Mouse (Mus musculus): ENCODE measurements around the gene Fgf15. TPM values are rescaled to one million over a fixed set of nuclear protein-coding genes. Genes with fewer than 3 reads are reported as not detected.
"Not testable (repeated sequence)": the region's sequence is repeated elsewhere in the genome, so short reads cannot be mapped to it uniquely, and the experiment has no call there.

Fgf15 gene
- total and polyA plus RNA-seq, 2 experiments from 2014 or later = 9.1 to 11.3 TPM

GRCm38 (mm10) chr7:144887672-144888071, 8.7 kb upstream of the Fgf15 start:
- H3K27ac ChIP-seq = no peak overlapping the region
- no peak overlapping the region for H3K4me3 ChIP-seq (ENCODE audit: low read length)
- no peaks in the 10 kb centered on the region for H3K9me3 ChIP-seq (ENCODE audit: low read length)
- no peak overlapping the region for H3K4me2 ChIP-seq (ENCODE audit: low read depth, low read length)
- no peaks in the 10 kb centered on the region for H3K27me3 ChIP-seq (ENCODE audit: insufficient read depth, low read length)
- WGBS = 86% methylated on average over 2 of the region's 2 CpGs
- DNase-seq (ENCODE audit: low spot score) (no peak), ATAC-seq (no peak)
- no peaks in the 10 kb centered on the region for H3K36me3 ChIP-seq (ENCODE audit: insufficient read depth, low read length)
- TF ChIP-seq CTCF (IDR thresholded peaks at IDR 0.05; ENCODE audit: low read depth) = no peak; the same call in 1 of the 2 replicates
- no peaks in the 10 kb centered on the region for H3K4me1 ChIP-seq (ENCODE audit: insufficient read depth, low read length)
- H3K9ac ChIP-seq (replicated peaks; ENCODE audit: low read length) = no peak overlapping the region

GRCm38 (mm10) chr7:144888564-144889299, 7.6 kb upstream of the Fgf15 start:
- H3K36me3 ChIP-seq (ENCODE audit: insufficient read depth, low read length) = no peaks in the 10 kb centered on the region
- H3K9ac ChIP-seq (replicated peaks; ENCODE audit: low read length) = no peak overlapping the region
- H3K27ac ChIP-seq = no peak overlapping the region
- H3K4me2 ChIP-seq (ENCODE audit: low read depth, low read length) = no peak overlapping the region
- 9% methylated on average over 18 of the region's 18 CpGs for WGBS
- no peak for DNase-seq (ENCODE audit: low spot score)
- no peak for TF ChIP-seq CTCF (IDR thresholded peaks at IDR 0.05; ENCODE audit: low read depth)
- H3K9me3 ChIP-seq (ENCODE audit: low read length) = no peaks in the 10 kb centered on the region
- H3K4me3 ChIP-seq (ENCODE audit: low read length) = no peak overlapping the region
- no peaks in the 10 kb centered on the region for H3K4me1 ChIP-seq (ENCODE audit: insufficient read depth, low read length)
- no peaks in the 10 kb centered on the region for H3K27me3 ChIP-seq (ENCODE audit: insufficient read depth, low read length)
- no peak for ATAC-seq

DNA sequence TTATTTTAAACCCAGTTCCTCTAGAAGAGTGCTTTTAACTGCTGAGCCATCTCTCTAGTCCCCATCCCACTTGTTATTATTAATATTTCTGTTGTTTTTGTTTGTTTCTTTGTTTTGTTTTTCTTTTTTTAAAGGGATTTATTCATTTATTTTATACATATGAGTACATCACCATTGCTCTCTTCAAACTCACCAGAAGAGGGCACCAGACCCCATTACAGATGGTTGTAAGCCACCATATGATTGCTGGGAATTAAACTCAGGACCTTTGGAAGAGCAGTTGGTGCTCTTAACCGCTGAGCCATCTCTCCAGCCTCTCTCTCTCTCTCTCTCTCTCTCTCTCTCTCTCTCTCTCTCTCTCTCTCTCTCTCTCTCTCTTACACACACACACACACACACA, 5.7 kb upstream of the Fgf15 start:
- not testable (repeated sequence) for H3K4me1 ChIP-seq (ENCODE audit: insufficient read depth, low read length); H3K9me3 ChIP-seq (ENCODE audit: low read length); H3K4me3 ChIP-seq (ENCODE audit: low read length); DNase-seq (ENCODE audit: low spot score); H3K9ac ChIP-seq (replicated peaks; ENCODE audit: low read length); H3K36me3 ChIP-seq (ENCODE audit: insufficient read depth, low read length); H3K27me3 ChIP-seq (ENCODE audit: insufficient read depth, low read length); ATAC-seq; H3K4me2 ChIP-seq (ENCODE audit: low read depth, low read length); H3K27ac ChIP-seq
- WGBS = 79% methylated on average over 1 of the region's 1 CpGs

GRCm38 (mm10) chr7:144891863-144892262, 4.5 kb upstream of the Fgf15 start:
- Histone ChIP-seq H3K27me3 (ENCODE audit: insufficient read depth, low read length) (peaks cover 11% of the 10 kb centered on the region; the same call in 1 of the 2 replicates), H3K4me3 (ENCODE audit: low read length) (no peak overlapping the region), H3K9me3 (ENCODE audit: low read length) (no peaks in the 10 kb centered on the region), H3K4me2 (ENCODE audit: low read depth, low read length) (no peak overlapping the region), H3K36me3 (ENCODE audit: insufficient read depth, low read length) (no peaks in the 10 kb centered on the region), H3K27ac (no peak overlapping the region), H3K4me1 (ENCODE audit: insufficient read depth, low read length) (peaks cover 9% of the 10 kb centered on the region), H3K9ac (replicated peaks; ENCODE audit: low read length) (no peak overlapping the region)
- DNase-seq (ENCODE audit: low spot score) (no peak), ATAC-seq (no peak)
- WGBS = 65% methylated on average over 2 of the region's 2 CpGs
- TF ChIP-seq CTCF (IDR thresholded peaks at IDR 0.05; ENCODE audit: low read depth) = no peak

DNA sequence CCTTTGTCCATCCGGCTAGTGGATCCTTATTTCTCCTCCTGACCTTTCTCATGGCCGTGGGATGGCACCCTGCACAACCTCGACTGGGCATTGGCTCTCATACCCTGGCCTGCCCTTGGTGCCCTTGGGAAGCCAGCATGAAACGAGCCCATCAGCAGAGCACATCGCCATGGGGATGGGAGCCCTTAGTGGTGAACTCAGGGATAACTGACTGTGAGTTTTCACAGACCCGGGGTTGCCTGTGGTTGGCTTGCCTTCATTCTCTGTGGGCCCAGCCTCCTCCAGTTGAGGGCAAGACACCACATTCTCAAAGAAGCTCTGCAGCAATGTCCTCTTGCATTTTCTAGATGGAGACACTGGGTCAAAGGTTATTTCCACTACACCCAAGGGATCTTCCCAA, 4.0 kb upstream of the Fgf15 start:
- no peaks in the 10 kb centered on the region for H3K36me3 ChIP-seq (ENCODE audit: insufficient read depth, low read length)
- H3K9me3 ChIP-seq (ENCODE audit: low read length) = no peaks in the 10 kb centered on the region
- no peak for ATAC-seq
- H3K27ac ChIP-seq = no peak overlapping the region
- WGBS = 44% methylated on average over 6 of the region's 6 CpGs
- no peak overlapping the region for H3K4me3 ChIP-seq (ENCODE audit: low read length)
- TF ChIP-seq CTCF (IDR thresholded peaks at IDR 0.05; ENCODE audit: low read depth) = peak; percentile 26; the same call in 1 of the 2 replicates
- H3K4me2 ChIP-seq (ENCODE audit: low read depth, low read length) = no peak overlapping the region
- H3K9ac ChIP-seq (replicated peaks; ENCODE audit: low read length) = no peak overlapping the region
- peaks cover 9% of the 10 kb centered on the region for H3K4me1 ChIP-seq (ENCODE audit: insufficient read depth, low read length)
- no peak for DNase-seq (ENCODE audit: low spot score)
- H3K27me3 ChIP-seq (ENCODE audit: insufficient read depth, low read length) = peaks cover 11% of the 10 kb centered on the region; the same call in 1 of the 2 replicates

- H3K27me3 ChIP-seq (ENCODE audit: insufficient read depth, low read length) = peaks cover 23% of the 10 kb centered on the region
- no peak for ATAC-seq
- no peak overlapping the region for H3K9ac ChIP-seq (replicated peaks; ENCODE audit: low read length)
- no peaks in the 10 kb centered on the region for H3K9me3 ChIP-seq (ENCODE audit: low read length)
- no peaks in the 10 kb centered on the region for H3K36me3 ChIP-seq (ENCODE audit: insufficient read depth, low read length)
- H3K4me2 ChIP-seq (ENCODE audit: low read depth, low read length) = no peak overlapping the region
- H3K4me1 ChIP-seq (ENCODE audit: insufficient read depth, low read length) = peaks cover 9% of the 10 kb centered on the region
- DNase-seq (ENCODE audit: low spot score) = peak; percentile 75
- peak; percentile 58 for TF ChIP-seq CTCF (IDR thresholded peaks at IDR 0.05; ENCODE audit: low read depth)
- WGBS = 3% methylated on average over 5 of the region's 5 CpGs
- H3K4me3 ChIP-seq (ENCODE audit: low read length) = no peak overlapping the region
- H3K27ac ChIP-seq = no peak overlapping the region
Measured at GRCm38 (mm10) chr7:144894191-144894590, 2.1 kb upstream of the Fgf15 start.

DNA sequence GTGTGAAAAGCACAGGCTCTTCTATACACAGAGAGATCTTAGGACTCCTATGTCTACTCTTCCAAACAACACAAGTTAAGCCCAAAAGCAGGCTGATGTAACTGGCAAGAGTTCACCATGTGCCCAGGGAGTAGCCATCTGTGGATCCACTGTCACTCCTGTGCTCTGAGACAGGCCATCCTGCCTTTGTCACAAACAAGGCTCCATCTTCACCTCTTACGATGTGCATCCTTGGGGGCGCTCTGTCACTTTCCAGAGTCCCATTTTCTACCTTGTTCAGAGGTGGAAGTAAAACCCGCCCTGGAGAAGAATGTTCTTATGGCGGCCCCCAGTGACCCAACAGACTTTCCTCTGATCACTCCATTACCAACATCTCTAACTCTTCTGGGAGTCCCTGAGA, 1.6 kb upstream of the Fgf15 start:
- 2% methylated on average over 4 of the region's 4 CpGs for WGBS
- Histone ChIP-seq H3K27ac (no peak overlapping the region), H3K36me3 (ENCODE audit: insufficient read depth, low read length) (no peaks in the 10 kb centered on the region)

More for the DNA sequence above, 1.6 kb upstream of the Fgf15 start:
- Histone ChIP-seq H3K9me3 (ENCODE audit: low read length) (no peaks in the 10 kb centered on the region), H3K4me2 (ENCODE audit: low read depth, low read length) (peak overlapping the region; percentile 70), H3K4me3 (ENCODE audit: low read length) (peak overlapping the region; percentile 37), H3K27me3 (ENCODE audit: insufficient read depth, low read length) (peaks cover 23% of the 10 kb centered on the region), H3K4me1 (ENCODE audit: insufficient read depth, low read length) (peaks cover 9% of the 10 kb centered on the region), H3K9ac (replicated peaks; ENCODE audit: low read length) (no peak overlapping the region; the same call in 1 of the 2 replicates)
- ATAC-seq (no peak), DNase-seq (ENCODE audit: low spot score) (peak; percentile 12)
- no peak for TF ChIP-seq CTCF (IDR thresholded peaks at IDR 0.05; ENCODE audit: low read depth)

Measured in hindbrain, postnatal 0 days (tissue).